Mouse (Mus musculus) spleen, adult 2 months (tissue): ENCODE measurements around the gene Gm10260. TPM values are rescaled to one million over a fixed set of nuclear protein-coding genes. Genes with fewer than 3 reads are reported as not detected.

Experiments
- DNase-seq, 2 experiments: peaks; one replicate each; pipeline versions ENCODE4 v3.0.0 to v3.0.0-alpha.2; 2012 to 2021; ENCODE audit warnings: low spot score in 2 of 2, low read depth in 1 of 2
- H3K27ac ChIP-seq: fragments of 200-500 bp; 2 replicates; pipeline ENCODE4 v1.5.1; 2012; ENCODE audit warnings: low read length, inconsistent platforms; ENCODE audit not compliant: insufficient read depth
- H3K27me3 ChIP-seq: fragments of 200-500 bp; 2 replicates; pipeline ENCODE4 v1.6.1; 2012; ENCODE audit warnings: mild to moderate bottlenecking, moderate library complexity, low read length, inconsistent platforms; ENCODE audit not compliant: control insufficient read depth, insufficient read depth
- H3K36me3 ChIP-seq: fragments of 200-500 bp; 2 replicates; pipeline ENCODE4 v1.6.1; 2012; ENCODE audit warnings: mild to moderate bottlenecking, low read length, inconsistent platforms; ENCODE audit not compliant: control insufficient read depth, insufficient read depth
- H3K4me1 ChIP-seq: fragments of 200-500 bp; 2 replicates; pipeline ENCODE4 v1.6.1; 2011; ENCODE audit warnings: inconsistent platforms; ENCODE audit not compliant: control insufficient read depth, insufficient read depth, insufficient read length
- H3K4me3 ChIP-seq: fragments of 200-500 bp; 2 replicates; pipeline ENCODE4 v1.5.1; 2011; ENCODE audit warnings: mild to moderate bottlenecking, inconsistent platforms; ENCODE audit not compliant: insufficient read depth, insufficient read length; ENCODE audit errors: extremely low read depth
- CTCF ChIP-seq: fragments of 200-500 bp; IDR thresholded peaks from 2 replicates; pipeline ENCODE4 v1.5.1; 2011; ENCODE audit warnings: mild to moderate bottlenecking, inconsistent platforms; ENCODE audit not compliant: insufficient read depth, insufficient read length, insufficient replicate concordance; ENCODE audit errors: extremely low read depth
- POLR2A ChIP-seq: fragments of 200-500 bp; IDR thresholded peaks from 2 replicates; pipeline ENCODE4 v1.6.1; 2011; ENCODE audit warnings: low read depth, low read length, inconsistent platforms
- WGBS: fragments of 180-500 bp; shearing (Covaris S2); methylation state at CpG from one replicate; pipeline ENCODE4 v1.1.7; 2018; 5-methylcytosine and 5-hydroxymethylcytosine counted together
- polyA plus RNA-seq: library from polyadenylated mRNA; depleted of rRNA; stranded (reverse); fragments of >200 nt; gene quantifications from 2 replicates; pipeline ENCODE4 v1.2.3, GENCODE M21; 2012

Gm10260 gene
- polyA plus RNA-seq, 1 experiment: 7.8 TPM

DNA sequence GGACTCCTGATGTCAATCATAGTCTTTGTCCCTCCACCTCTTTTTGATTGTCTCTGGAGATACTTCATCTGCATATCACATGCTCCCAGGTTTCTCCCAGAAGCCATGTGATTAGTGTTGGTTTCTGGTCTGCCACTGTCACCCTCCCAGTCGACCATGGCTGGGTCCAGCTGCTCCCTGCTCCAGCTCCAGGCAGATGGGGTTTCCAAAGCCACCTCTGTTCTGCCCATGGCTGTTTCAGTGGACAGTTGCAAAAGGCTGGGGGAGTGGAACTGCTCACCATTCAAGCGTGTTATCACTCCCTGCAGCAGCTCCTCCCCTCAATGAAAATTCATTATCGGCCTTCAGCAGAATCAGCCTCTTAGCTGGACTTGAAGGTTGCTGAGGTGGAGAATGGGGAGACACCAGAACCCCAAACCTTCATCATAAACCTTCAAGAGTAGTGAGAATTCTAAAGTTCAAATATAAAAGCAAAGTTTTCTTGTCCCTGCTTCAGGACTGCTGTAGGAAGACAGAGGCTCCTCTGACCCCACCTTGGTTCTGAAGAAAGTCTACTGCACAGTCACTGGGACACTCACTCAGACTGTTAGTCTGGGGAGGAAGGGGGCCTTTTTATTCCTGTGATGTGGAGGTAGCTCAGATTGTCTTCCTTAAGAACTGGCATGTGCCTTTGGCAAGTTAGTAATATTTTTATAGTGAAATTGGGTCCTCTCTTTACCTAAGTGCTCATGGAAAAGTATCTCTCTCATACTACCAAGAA is 17.0 kb downstream of the Gm10260 start:
- no peak for DNase-seq
- no peak overlapping the region; the same call in 1 of the 2 replicates for H3K27ac ChIP-seq

DNA sequence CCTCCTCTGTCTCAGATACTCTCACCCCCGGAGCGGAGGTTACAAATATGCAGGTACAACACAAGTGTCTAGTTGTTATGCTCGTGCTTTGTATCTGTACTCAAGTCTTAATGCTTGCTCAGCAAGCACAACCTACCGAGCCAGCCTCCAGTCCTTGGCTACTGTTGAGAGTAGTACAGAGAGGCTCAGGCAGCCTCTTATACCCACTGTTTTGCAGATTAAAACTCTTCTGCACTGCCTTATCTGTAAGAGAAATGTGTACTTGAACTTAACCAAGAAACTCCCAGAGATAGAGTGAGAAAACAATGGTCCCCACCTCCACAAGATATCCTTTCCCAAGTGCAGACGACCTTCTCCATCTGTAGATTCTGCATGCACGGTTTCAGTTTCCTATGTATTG is 24.5 kb downstream of the Gm10260 start:
- WGBS: 80% methylated on average over 6 of the region's 6 CpGs
- DNase-seq: no peak
- TF ChIP-seq CTCF: no peak
- TF ChIP-seq POLR2A: no peak
- Histone ChIP-seq H3K27ac (no peak overlapping the region), H3K4me3 (no peak overlapping the region), H3K36me3 (no peaks in the 10 kb centered on the region), H3K27me3 (no peaks in the 10 kb centered on the region), H3K4me1 (no peaks in the 10 kb centered on the region)

More for the DNA sequence above, 17.0 kb downstream of the Gm10260 start:
- no peak for TF ChIP-seq POLR2A
- Histone ChIP-seq H3K27me3 (no peaks in the 10 kb centered on the region), H3K4me1 (no peaks in the 10 kb centered on the region), H3K36me3 (no peaks in the 10 kb centered on the region), H3K4me3 (no peak overlapping the region)
- 63% methylated on average over 3 of the region's 3 CpGs for WGBS

DNA sequence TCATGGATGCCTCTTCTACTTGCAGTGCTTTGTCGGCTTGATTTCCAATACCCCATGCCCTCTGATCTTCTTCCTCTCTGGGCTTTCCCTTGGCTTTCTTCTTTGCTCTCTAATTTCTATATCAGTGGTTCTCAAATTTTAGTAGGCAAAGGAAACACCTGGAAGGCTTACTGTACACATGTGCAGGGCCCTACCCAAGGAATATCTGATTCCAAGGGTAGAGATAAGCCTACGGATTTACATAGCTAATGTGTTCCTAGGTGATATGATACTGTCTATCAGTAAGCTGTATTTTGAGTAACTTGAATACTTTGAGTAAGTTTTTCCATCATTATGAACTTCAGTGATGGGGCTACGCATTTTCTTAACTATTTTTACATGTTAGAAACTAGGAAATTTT is 25.7 kb downstream of the Gm10260 start:
- DNase-seq: no peak
- 87% methylated on average over 3 of the region's 3 CpGs for WGBS

DNA sequence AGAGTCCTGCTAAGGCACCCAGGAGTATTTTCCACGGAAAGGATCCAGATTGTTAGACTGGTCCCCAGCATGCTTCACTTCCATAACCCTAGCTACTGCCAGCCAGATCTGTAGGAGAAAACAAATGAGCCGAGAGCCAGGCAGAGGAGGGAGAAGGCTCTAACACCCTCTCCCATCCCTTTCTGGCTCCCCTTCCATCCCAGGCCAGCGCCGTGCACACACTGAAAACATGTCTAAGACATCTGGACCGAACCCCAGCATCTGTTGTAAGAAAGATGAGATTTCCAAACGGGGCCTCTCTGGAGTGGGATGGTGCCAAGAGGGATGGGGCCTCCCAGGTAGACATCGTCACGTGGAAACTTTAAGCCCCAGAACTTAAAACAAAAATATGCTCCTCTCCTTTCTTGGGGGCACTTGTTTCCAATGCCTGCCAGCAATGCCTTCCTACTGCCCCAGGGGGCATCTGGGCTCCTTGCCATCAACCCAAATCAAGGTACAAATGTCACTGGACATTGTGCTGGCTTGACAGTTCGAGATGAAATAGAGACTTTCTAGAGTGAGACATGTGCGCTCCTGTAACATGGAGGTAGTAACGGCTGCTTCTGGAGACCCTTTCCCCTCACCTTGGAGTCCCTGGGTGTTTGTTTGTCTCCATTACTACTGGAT is 35.1 kb downstream of the Gm10260 start:
- WGBS: 91% methylated on average over 11 of the region's 11 CpGs
- no peak overlapping the region for H3K4me3 ChIP-seq
- DNase-seq: no peak
- H3K4me1 ChIP-seq: no peaks in the 10 kb centered on the region
- H3K27ac ChIP-seq: no peak overlapping the region
- TF ChIP-seq CTCF (no peak), POLR2A (no peak)
- H3K36me3 ChIP-seq: no peaks in the 10 kb centered on the region
- H3K27me3 ChIP-seq: no peaks in the 10 kb centered on the region

More for the DNA sequence above, 25.7 kb downstream of the Gm10260 start:
- no peak overlapping the region for H3K4me3 ChIP-seq
- H3K27me3 ChIP-seq: no peaks in the 10 kb centered on the region
- H3K36me3 ChIP-seq: no peaks in the 10 kb centered on the region
- H3K4me1 ChIP-seq: no peaks in the 10 kb centered on the region
- H3K27ac ChIP-seq: no peak overlapping the region
- TF ChIP-seq POLR2A (no peak), CTCF (no peak)

DNA sequence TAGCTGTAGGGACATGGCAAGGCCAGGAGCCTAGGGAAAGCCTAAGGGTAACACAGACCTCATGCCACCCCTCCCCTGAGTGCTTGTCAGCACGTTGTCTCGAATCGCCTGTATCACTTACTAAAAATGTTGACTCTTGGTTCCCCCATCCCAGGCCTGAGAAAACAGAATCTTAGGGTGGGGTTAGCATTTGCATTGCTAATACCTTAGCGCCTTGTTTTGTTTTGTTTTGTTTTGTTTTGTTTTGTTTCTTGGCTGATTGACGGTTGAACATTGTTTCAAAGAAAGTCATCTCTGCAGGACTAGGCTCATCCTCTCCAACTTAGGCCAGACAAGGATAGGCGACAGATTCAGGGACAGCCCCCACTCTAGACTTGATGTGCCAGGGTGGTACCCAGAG is 35.9 kb downstream of the Gm10260 start:
- Histone ChIP-seq H3K4me3 (no peak overlapping the region), H3K4me1 (no peaks in the 10 kb centered on the region), H3K27me3 (no peaks in the 10 kb centered on the region), H3K36me3 (no peaks in the 10 kb centered on the region), H3K27ac (no peak overlapping the region)
- DNase-seq: no peak
- no peak for TF ChIP-seq POLR2A
- no peak for TF ChIP-seq CTCF
- WGBS: 85% methylated on average over 6 of the region's 6 CpGs

DNA sequence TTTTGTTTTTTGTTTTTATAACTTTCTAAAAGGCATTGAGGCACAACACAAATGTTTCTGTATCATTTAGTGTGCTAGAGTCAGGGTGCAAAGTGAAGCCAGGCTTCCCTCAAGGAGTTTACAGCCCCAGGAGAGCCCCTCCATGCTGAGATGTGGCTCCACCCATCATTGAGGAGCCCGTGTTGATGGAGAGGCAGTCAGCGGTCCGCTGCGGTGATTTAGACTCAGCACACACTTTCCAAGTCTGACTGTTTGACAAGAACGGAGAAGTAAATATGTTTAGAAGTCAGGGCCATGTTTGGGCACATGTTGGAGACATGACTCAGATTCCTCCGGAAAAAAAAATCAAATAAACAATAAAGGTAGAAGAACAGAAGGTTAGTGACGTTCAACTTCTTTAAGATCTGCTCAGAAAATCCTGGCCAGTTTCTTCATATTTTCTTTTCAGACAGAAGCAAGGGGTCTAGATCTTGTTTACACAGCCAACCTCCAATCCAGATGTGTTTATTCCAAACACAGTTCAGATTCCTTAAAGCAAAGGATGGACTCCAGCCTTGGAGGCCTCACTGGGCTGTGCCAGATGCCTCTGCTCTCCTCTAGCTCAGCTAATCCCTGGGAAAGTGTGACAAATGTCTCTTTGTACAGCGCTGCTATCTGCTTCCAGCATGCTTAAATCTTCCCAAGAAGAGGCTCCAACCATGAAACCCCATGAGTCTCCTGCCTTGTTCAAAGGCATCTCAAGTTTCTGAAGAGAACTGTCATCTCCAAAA is 47.7 kb downstream of the Gm10260 start:
- no peaks in the 10 kb centered on the region for H3K4me1 ChIP-seq
- H3K4me3 ChIP-seq: no peak overlapping the region
- no peak for TF ChIP-seq POLR2A
- TF ChIP-seq CTCF: no peak
- no peaks in the 10 kb centered on the region for H3K36me3 ChIP-seq
- DNase-seq: no peak
- no peak overlapping the region for H3K27ac ChIP-seq
- no peaks in the 10 kb centered on the region for H3K27me3 ChIP-seq
- 86% methylated on average over 8 of the region's 8 CpGs for WGBS

DNA sequence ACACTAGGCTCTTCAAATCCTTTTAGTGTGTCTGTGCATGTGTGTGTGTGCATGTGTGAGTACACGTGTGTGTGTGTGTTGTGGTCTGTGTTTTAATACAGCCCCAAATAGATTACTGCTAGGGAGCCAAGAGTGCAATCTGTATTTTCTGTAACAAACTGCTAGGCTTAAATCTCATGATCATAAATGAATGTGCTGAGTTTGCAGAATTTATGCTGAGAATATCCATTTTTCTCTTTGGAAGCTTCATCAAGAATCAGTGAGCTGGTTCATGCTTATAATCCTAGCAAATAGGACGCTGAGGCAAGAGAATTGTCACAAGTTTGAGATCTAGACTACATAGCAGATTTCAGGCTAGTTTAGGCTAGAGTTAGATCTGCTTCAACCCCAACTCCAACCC is 48.9 kb downstream of the Gm10260 start:
- Histone ChIP-seq H3K27me3 (no peaks in the 10 kb centered on the region), H3K36me3 (no peaks in the 10 kb centered on the region), H3K4me3 (no peak overlapping the region), H3K4me1 (no peaks in the 10 kb centered on the region), H3K27ac (no peak overlapping the region)
- no peak for TF ChIP-seq CTCF
- no peak for TF ChIP-seq POLR2A
- 87% methylated on average over 2 of the region's 2 CpGs for WGBS
- DNase-seq: no peak
